Mouse (Mus musculus) forebrain, embryonic 15.5 days (tissue): ENCODE data around the gene Xaf1. TPM values are rescaled to one million over a fixed set of nuclear protein-coding genes. Genes with fewer than 3 reads are reported as not detected.

ENCODE experiments used
- ATAC-seq: fragments of 200-750 bp; cut with Nextera tagmentation; replicated peaks from 2 replicates; pipeline ENCODE4 v1.8.0; 2017; ENCODE audit warnings: mild to moderate bottlenecking, moderate TSS enrichment, moderate library complexity
- H3K27ac ChIP-seq: fragments of 300-500 bp; sonication (generic); replicated peaks from 2 replicates; pipeline ENCODE4 v1.5.1; 2015; ENCODE audit warnings: mild to moderate bottlenecking, inconsistent platforms
- H3K27me3 ChIP-seq: fragments of 300-500 bp; sonication (generic); 2 replicates; pipeline ENCODE4 v1.6.1; 2015; ENCODE audit warnings: inconsistent platforms
- H3K36me3 ChIP-seq: fragments of 300-500 bp; sonication (generic); 2 replicates; pipeline ENCODE4 v1.6.1; 2015; ENCODE audit warnings: mild to moderate bottlenecking, inconsistent platforms
- H3K4me1 ChIP-seq: fragments of 300-500 bp; sonication (generic); 2 replicates; pipeline ENCODE4 v1.6.1; 2015; ENCODE audit warnings: inconsistent platforms
- H3K4me2 ChIP-seq: fragments of 300-500 bp; sonication (generic); replicated peaks from 2 replicates; pipeline ENCODE4 v1.6.1; 2015; ENCODE audit warnings: mild to moderate bottlenecking, inconsistent platforms
- H3K4me3 ChIP-seq: fragments of 300-500 bp; sonication (generic); 2 replicates; pipeline ENCODE4 v1.5.1; 2015; ENCODE audit warnings: mild to moderate bottlenecking, inconsistent platforms
- H3K9ac ChIP-seq: fragments of 300-500 bp; sonication (generic); replicated peaks from 2 replicates; pipeline ENCODE4 v1.6.1; 2015; ENCODE audit warnings: mild to moderate bottlenecking, inconsistent platforms
- H3K9me3 ChIP-seq: fragments of 300-500 bp; sonication (generic); 2 replicates; pipeline ENCODE4 v1.6.1; 2016; ENCODE audit warnings: inconsistent platforms
- WGBS: fragments of 180-500 bp; shearing (Covaris S2); methylation state at CpG from one replicate; pipeline ENCODE4 v1.1.7; 2015; ENCODE audit warnings: mixed read lengths; 5-methylcytosine and 5-hydroxymethylcytosine counted together
- polyA plus RNA-seq: library from polyadenylated mRNA; unstranded; fragments of >200 nt; fragmentation: Nextera tagmentation; extraction: Ambion mirVana; gene quantifications from 2 replicates; pipeline ENCODE4 v1.2.1, GENCODE M21; 2015

The Xaf1 gene
- polyA plus RNA-seq, 1 experiment from 2014 or later: 0.80 TPM

GRCm38 (mm10) chr11:72348563-72348962, 47.1 kb downstream of the Xaf1 start:
- Histone ChIP-seq H3K27ac (no peak overlapping the region), H3K4me3 (no peak overlapping the region), H3K4me2 (no peak overlapping the region), H3K36me3 (no peaks in the 10 kb centered on the region), H3K9ac (no peak overlapping the region), H3K9me3 (no peaks in the 10 kb centered on the region), H3K27me3 (no peaks in the 10 kb centered on the region), H3K4me1 (peaks cover 7% of the 10 kb centered on the region)
- WGBS: 61% methylated on average over 10 of the region's 10 CpGs
- ATAC-seq: no peak

- no peak for ATAC-seq
- no peaks in the 10 kb centered on the region for H3K36me3 ChIP-seq
- 59% methylated on average over 8 of the region's 8 CpGs for WGBS
Observed at GRCm38 (mm10) chr11:72349016-72349415, 47.6 kb downstream of the Xaf1 start.

GRCm38 (mm10) chr11:72349652-72350051, 48.2 kb downstream of the Xaf1 start:
- Histone ChIP-seq H3K4me1 (peaks cover 7% of the 10 kb centered on the region), H3K9ac (no peak overlapping the region), H3K27me3 (no peaks in the 10 kb centered on the region), H3K9me3 (no peaks in the 10 kb centered on the region), H3K4me3 (no peak overlapping the region), H3K4me2 (no peak overlapping the region), H3K27ac (no peak overlapping the region), H3K36me3 (no peaks in the 10 kb centered on the region)
- ATAC-seq: no peak
- WGBS: 79% methylated on average over 4 of the region's 4 CpGs

More at GRCm38 (mm10) chr11:72349016-72349415, 47.6 kb downstream of the Xaf1 start:
- Histone ChIP-seq H3K4me3 (no peak overlapping the region), H3K27ac (no peak overlapping the region), H3K27me3 (no peaks in the 10 kb centered on the region), H3K4me1 (peaks cover 7% of the 10 kb centered on the region), H3K9ac (no peak overlapping the region), H3K9me3 (no peaks in the 10 kb centered on the region), H3K4me2 (no peak overlapping the region)

GRCm38 (mm10) chr11:72352272-72352671, 50.8 kb downstream of the Xaf1 start:
- Histone ChIP-seq H3K9ac (no peak overlapping the region), H3K27me3 (no peaks in the 10 kb centered on the region), H3K9me3 (no peaks in the 10 kb centered on the region), H3K4me2 (no peak overlapping the region), H3K27ac (no peak overlapping the region), H3K36me3 (no peaks in the 10 kb centered on the region), H3K4me1 (peaks cover 12% of the 10 kb centered on the region), H3K4me3 (no peak overlapping the region)
- ATAC-seq: no peak
- WGBS: 78% methylated on average over 1 of the region's 1 CpGs

- Histone ChIP-seq H3K4me1 (peaks cover 12% of the 10 kb centered on the region), H3K27ac (no peak overlapping the region), H3K4me3 (no peak overlapping the region), H3K4me2 (no peak overlapping the region), H3K36me3 (no peaks in the 10 kb centered on the region), H3K27me3 (no peaks in the 10 kb centered on the region), H3K9ac (no peak overlapping the region), H3K9me3 (no peaks in the 10 kb centered on the region)
- WGBS: 71% methylated on average over 3 of the region's 3 CpGs
- no peak for ATAC-seq
Observed at GRCm38 (mm10) chr11:72353186-72353585, 51.8 kb downstream of the Xaf1 start.

GRCm38 (mm10) chr11:72354971-72355728, 53.7 kb downstream of the Xaf1 start:
- no peak for ATAC-seq
- Histone ChIP-seq H3K9ac (no peak overlapping the region), H3K27me3 (no peaks in the 10 kb centered on the region), H3K27ac (no peak overlapping the region), H3K4me2 (peak overlapping the region; percentile 29), H3K9me3 (no peaks in the 10 kb centered on the region), H3K36me3 (no peaks in the 10 kb centered on the region), H3K4me1 (peaks cover 5% of the 10 kb centered on the region; the same call in 1 of the 2 replicates), H3K4me3 (no peak overlapping the region)
- WGBS: 24% methylated on average over 20 of the region's 20 CpGs

GRCm38 (mm10) chr11:72361385-72362346, 60.2 kb downstream of the Xaf1 start:
- 6% methylated on average over 42 of the region's 42 CpGs for WGBS
- peak; percentile 92 for ATAC-seq

GRCm38 (mm10) chr11:72362347-72362741, 60.9 kb downstream of the Xaf1 start, which contains the start of gene Tekt1:
Tekt1 (minus strand) TSS chr11:72362442.
- Histone ChIP-seq H3K36me3 (no peaks in the 10 kb centered on the region), H3K4me2 (peak within 1 kb of the TSS; percentile 87), H3K9me3 (no peaks in the 10 kb centered on the region), H3K4me3 (peak within 1 kb of the TSS; percentile 45), H3K4me1 (peaks cover 7% of the 10 kb centered on the region; the same call in 1 of the 2 replicates), H3K27me3 (no peaks in the 10 kb centered on the region), H3K9ac (peak within 1 kb of the TSS; percentile 62), H3K27ac (no peak within 1 kb of the TSS; the same call in 1 of the 2 replicates)
- ATAC-seq: 0 out of 2 replicates have a peak, but pooled peaks have one; percentile 9
- 27% methylated on average over 10 of the region's 10 CpGs for WGBS

More at GRCm38 (mm10) chr11:72361385-72362346, 60.2 kb downstream of the Xaf1 start:
- H3K27ac ChIP-seq: no peak overlapping the region; the same call in 1 of the 2 replicates
- no peaks in the 10 kb centered on the region for H3K9me3 ChIP-seq
- H3K36me3 ChIP-seq: no peaks in the 10 kb centered on the region
- H3K4me2 ChIP-seq: peak overlapping the region; percentile 87
- H3K4me3 ChIP-seq: peak overlapping the region; percentile 45
- peak overlapping the region; percentile 62 for H3K9ac ChIP-seq
- peaks cover 7% of the 10 kb centered on the region; the same call in 1 of the 2 replicates for H3K4me1 ChIP-seq
- H3K27me3 ChIP-seq: no peaks in the 10 kb centered on the region

Other genes starting within 250 kb of the Xaf1 start
- 1.4 and 1.8 TPM in 2 replicates for gene Pitpnm3, start 165.9 kb upstream of the Xaf1 start, polyA plus RNA-seq
- gene Gm43951, start 94.8 kb upstream of the Xaf1 start, polyA plus RNA-seq: 1.4 TPM in 2 replicates
- 22.8 and 23.5 TPM in 2 replicates for gene 4933427D14Rik, start 94.2 kb upstream of the Xaf1 start, polyA plus RNA-seq
- gene Txndc17, start 94.1 kb upstream of the Xaf1 start, polyA plus RNA-seq: 132 and 138 TPM in 2 replicates
- gene Med31, start 86.0 kb upstream of the Xaf1 start, polyA plus RNA-seq: 59.1 and 60.1 TPM in 2 replicates
- 0.20 and 0.65 TPM in 2 replicates for gene Slc13a5, start 34.4 kb upstream of the Xaf1 start, polyA plus RNA-seq
- gene Fbxo39, start 12.8 kb downstream of the Xaf1 start, polyA plus RNA-seq: not detected in 2 replicates
- 6.2 and 10.9 TPM in 2 replicates for gene Tekt1, start 60.8 kb downstream of the Xaf1 start, polyA plus RNA-seq
- gene Smtnl2, start 110.1 kb downstream of the Xaf1 start, polyA plus RNA-seq: 5.3 and 5.4 TPM in 2 replicates
- not detected in 2 replicates for gene Ggt6, start 133.9 kb downstream of the Xaf1 start, polyA plus RNA-seq
- gene Mybbp1a, start 139.7 kb downstream of the Xaf1 start, polyA plus RNA-seq: 90.0 and 97.2 TPM in 2 replicates
- 8.7 and 9.1 TPM in 2 replicates for gene Spns2, start 188.3 kb downstream of the Xaf1 start, polyA plus RNA-seq
- 0.08 TPM in 2 replicates for gene Spns3, start 248.9 kb downstream of the Xaf1 start, polyA plus RNA-seq